Mouse (Mus musculus): ENCODE results near the gene Foxn3. TPM values are rescaled to one million over a fixed set of nuclear protein-coding genes. Genes with fewer than 3 reads are reported as not detected.
A peak's percentile ranks its signal among the peaks of the same experiment; 100 is the strongest.

The Foxn3 gene
- polyA plus RNA-seq, 1 experiment from 2014 or later: 66.4 TPM

DNA sequence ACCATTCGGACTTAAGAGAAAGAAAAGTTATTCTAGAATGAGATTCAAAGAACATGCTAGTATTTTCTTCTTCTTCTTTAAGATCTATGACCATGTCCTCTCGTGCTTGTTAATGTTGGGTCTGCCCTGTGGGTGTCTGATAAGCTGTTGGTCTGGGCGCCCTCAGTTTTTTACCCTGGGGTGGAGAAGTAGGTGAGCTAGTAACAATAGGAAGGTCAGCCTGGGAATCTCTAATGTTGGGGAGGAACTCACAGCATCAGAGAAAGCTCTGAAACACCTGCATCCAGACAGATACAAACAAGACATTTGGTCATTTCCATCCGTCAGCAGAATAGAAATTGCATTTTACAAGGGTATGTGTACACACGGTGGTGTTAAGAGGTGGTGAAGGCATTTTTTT lies 343.6 kb downstream of the Foxn3 start:
- Histone ChIP-seq H3K9me3 (replicated peaks; ENCODE audit: control insufficient read depth, low read length, poor library complexity, severe bottlenecking) (no peaks in the 10 kb centered on the region), H3K4me1 (ENCODE audit: control insufficient read depth, insufficient read depth, low read length) (peaks cover 46% of the 10 kb centered on the region), H3K27me3 (ENCODE audit: control insufficient read depth, insufficient read depth, low read depth, low read length) (no peaks in the 10 kb centered on the region), H3K9ac (ENCODE audit: low read depth, low read length) (no peak overlapping the region), H3K27ac (ENCODE audit: low read length) (peak overlapping the region; percentile 65), H3K4me2 (ENCODE audit: low read length) (peak overlapping the region; percentile 9; the same call in 1 of the 2 replicates), H3K4me3 (ENCODE audit: low read depth, low read length) (no peak overlapping the region), H3K36me3 (ENCODE audit: control insufficient read depth, insufficient read depth, low read length) (no peaks in the 10 kb centered on the region)
- WGBS: 18% methylated on average over 5 of the region's 5 CpGs
- no peak for ATAC-seq

DNA sequence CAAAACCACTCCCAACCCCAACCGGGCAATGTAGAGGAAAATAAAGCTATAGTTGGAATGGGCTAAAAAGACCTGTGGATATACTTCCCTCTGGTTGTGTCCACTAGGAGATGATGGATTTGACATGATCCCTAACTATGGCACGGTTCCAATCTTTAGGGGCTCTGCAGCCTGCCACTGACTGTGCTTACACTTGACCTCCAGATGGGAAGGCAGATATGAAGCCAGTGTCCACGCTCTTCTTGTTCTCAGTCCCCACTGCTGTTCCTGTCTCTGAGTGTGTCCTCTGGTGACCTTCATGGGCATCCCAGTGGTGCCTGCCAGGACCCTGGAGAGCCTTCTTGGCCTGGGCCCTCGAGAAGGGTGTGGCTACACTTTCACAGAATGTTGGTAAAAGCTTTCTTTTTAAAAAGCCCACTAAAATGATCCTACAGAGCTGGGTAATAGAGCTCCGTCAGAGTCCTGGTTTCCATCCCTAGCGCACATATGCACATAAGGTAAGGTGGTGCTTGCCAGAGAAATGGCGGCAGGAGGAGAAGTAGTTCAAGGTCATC lies 346.2 kb downstream of the Foxn3 start:
- H3K27ac ChIP-seq (ENCODE audit: low read length): no peak overlapping the region
- no peaks in the 10 kb centered on the region for H3K9me3 ChIP-seq (replicated peaks; ENCODE audit: control insufficient read depth, low read length, poor library complexity, severe bottlenecking)
- H3K9ac ChIP-seq (ENCODE audit: low read depth, low read length): no peak overlapping the region
- H3K4me3 ChIP-seq (ENCODE audit: low read depth, low read length): no peak overlapping the region
- H3K27me3 ChIP-seq (ENCODE audit: control insufficient read depth, insufficient read depth, low read depth, low read length): no peaks in the 10 kb centered on the region
- H3K4me1 ChIP-seq (ENCODE audit: control insufficient read depth, insufficient read depth, low read length): peaks cover 49% of the 10 kb centered on the region
- no peak for ATAC-seq
- no peaks in the 10 kb centered on the region for H3K36me3 ChIP-seq (ENCODE audit: control insufficient read depth, insufficient read depth, low read length)
- no peak overlapping the region for H3K4me2 ChIP-seq (ENCODE audit: low read length)
- WGBS: 90% methylated on average over 7 of the region's 7 CpGs

DNA sequence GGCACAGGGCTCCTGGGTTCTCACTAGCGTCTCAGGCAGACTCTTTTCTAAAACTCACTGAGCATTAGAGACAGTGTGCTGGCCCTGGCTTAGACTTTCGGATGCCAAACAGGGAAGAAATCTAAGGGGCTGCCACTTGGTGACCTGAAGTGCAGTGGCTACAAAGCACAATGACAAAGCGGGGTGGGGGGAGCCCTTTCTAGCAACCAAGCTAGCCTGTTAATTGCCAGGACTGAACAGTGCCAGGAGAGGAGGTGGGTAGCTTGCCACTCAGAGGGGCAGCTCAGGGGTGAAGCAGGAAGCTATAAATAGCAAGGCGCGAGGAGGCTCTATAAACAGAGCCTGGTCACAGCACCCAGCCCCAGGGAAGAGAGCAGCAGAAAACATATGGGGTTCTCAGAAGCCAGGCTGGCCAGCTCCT lies 347.0 kb downstream of the Foxn3 start:
- no peaks in the 10 kb centered on the region for H3K9me3 ChIP-seq (replicated peaks; ENCODE audit: control insufficient read depth, low read length, poor library complexity, severe bottlenecking)
- ATAC-seq: no peak
- H3K4me2 ChIP-seq (ENCODE audit: low read length): no peak overlapping the region
- no peak overlapping the region for H3K4me3 ChIP-seq (ENCODE audit: low read depth, low read length)
- WGBS: 48% methylated on average over 5 of the region's 5 CpGs
- no peaks in the 10 kb centered on the region for H3K36me3 ChIP-seq (ENCODE audit: control insufficient read depth, insufficient read depth, low read length)
- peaks cover 47% of the 10 kb centered on the region for H3K4me1 ChIP-seq (ENCODE audit: control insufficient read depth, insufficient read depth, low read length)
- H3K27me3 ChIP-seq (ENCODE audit: control insufficient read depth, insufficient read depth, low read depth, low read length): no peaks in the 10 kb centered on the region
- no peak overlapping the region for H3K27ac ChIP-seq (ENCODE audit: low read length)
- H3K9ac ChIP-seq (ENCODE audit: low read depth, low read length): no peak overlapping the region

DNA sequence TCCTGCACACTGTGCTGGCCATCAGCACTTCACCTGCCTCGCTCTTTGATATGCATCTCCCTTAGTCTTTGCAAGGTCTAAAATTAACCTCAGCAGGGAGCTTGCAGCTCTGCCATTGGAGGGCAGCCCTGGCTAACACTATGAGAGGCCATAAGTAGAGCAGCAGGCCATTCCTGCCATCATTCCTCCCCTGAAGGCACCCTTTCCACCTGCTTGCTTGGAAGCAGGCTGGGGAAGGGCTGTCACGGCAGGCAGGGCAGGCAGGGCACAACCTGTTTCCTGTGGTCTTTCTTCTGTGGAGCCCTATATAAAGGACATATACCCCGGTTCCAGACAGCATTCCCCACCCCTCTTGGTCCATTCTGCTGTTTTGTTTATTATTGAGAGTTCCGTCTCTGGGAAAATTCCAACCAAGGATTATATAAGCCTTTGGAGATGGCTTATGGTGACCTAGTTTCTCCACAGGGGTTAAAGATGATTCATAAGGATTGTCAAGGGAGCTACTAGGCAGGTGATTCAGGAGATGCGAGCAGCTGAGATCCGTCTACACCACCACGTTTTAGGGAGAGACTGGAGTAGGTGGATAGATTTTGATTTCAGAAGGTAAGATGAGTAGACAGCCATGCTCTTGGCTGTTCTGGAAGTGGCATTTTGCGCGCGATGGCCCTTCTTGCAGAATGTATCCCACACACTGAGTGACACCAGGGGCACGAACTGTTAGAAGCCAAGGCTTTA lies 347.7 kb downstream of the Foxn3 start:
- H3K27ac ChIP-seq (ENCODE audit: low read length): no peak overlapping the region
- H3K4me2 ChIP-seq (ENCODE audit: low read length): no peak overlapping the region
- no peak overlapping the region for H3K4me3 ChIP-seq (ENCODE audit: low read depth, low read length)
- WGBS: 47% methylated on average over 11 of the region's 11 CpGs
- H3K27me3 ChIP-seq (ENCODE audit: control insufficient read depth, insufficient read depth, low read depth, low read length): no peaks in the 10 kb centered on the region
- H3K4me1 ChIP-seq (ENCODE audit: control insufficient read depth, insufficient read depth, low read length): peaks cover 40% of the 10 kb centered on the region
- H3K9ac ChIP-seq (ENCODE audit: low read depth, low read length): no peak overlapping the region
- H3K36me3 ChIP-seq (ENCODE audit: control insufficient read depth, insufficient read depth, low read length): no peaks in the 10 kb centered on the region
- H3K9me3 ChIP-seq (replicated peaks; ENCODE audit: control insufficient read depth, low read length, poor library complexity, severe bottlenecking): no peaks in the 10 kb centered on the region
- no peak for ATAC-seq

DNA sequence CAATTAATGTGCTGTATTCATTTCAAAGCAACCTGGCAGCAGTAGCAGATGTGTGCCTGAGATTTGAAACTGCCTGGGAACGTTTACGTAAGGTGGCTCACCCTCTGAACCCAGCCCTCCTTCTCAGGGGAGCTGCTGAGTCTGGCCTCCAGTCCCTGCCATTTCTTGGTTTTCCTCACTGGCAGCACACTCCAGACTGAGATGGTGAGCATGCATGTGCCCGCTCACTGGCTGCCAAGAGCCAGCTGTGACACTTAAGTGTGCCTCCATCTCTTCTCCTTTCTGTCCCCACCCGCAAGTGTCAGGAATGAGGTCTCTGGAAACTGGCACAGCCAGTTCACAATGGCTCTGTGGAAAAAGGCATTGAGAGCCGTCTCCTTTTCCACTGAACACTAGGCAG lies 349.3 kb downstream of the Foxn3 start:
- no peaks in the 10 kb centered on the region for H3K9me3 ChIP-seq (replicated peaks; ENCODE audit: control insufficient read depth, low read length, poor library complexity, severe bottlenecking)
- ATAC-seq: no peak
- whole genome bisulfite sequencing: 65% methylated on average over 5 of the region's 5 CpGs
- H3K27me3 ChIP-seq (ENCODE audit: control insufficient read depth, insufficient read depth, low read depth, low read length): no peaks in the 10 kb centered on the region
- no peak overlapping the region for H3K9ac ChIP-seq (ENCODE audit: low read depth, low read length)
- peaks cover 28% of the 10 kb centered on the region for H3K4me1 ChIP-seq (ENCODE audit: control insufficient read depth, insufficient read depth, low read length)
- H3K36me3 ChIP-seq (ENCODE audit: control insufficient read depth, insufficient read depth, low read length): no peaks in the 10 kb centered on the region
- no peak overlapping the region for H3K27ac ChIP-seq (ENCODE audit: low read length)
- H3K4me2 ChIP-seq (ENCODE audit: low read length): no peak overlapping the region
- H3K4me3 ChIP-seq (ENCODE audit: low read depth, low read length): no peak overlapping the region

DNA sequence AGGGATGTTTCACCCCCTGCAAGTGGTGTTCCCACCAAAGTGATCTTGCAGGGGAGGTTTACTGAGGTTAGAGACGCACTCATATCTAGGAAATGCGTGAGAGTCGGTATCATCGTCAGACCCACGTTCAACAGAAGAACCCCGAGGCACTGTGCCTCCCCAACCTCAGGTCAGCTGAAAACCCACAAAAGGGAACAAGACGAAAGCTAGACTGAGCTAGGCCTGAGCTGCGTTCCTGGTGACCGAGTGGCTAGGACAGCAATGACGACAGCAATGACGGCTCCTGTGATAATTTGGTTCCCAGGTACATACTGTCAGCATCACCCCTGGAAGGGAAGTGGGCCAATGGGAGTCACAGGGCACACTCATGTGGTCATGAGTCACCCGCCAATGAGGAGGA lies 350.2 kb downstream of the Foxn3 start:
- Histone ChIP-seq H3K36me3 (ENCODE audit: control insufficient read depth, insufficient read depth, low read length) (no peaks in the 10 kb centered on the region), H3K4me1 (ENCODE audit: control insufficient read depth, insufficient read depth, low read length) (peaks cover 26% of the 10 kb centered on the region), H3K9ac (ENCODE audit: low read depth, low read length) (no peak overlapping the region), H3K4me2 (ENCODE audit: low read length) (no peak overlapping the region), H3K27me3 (ENCODE audit: control insufficient read depth, insufficient read depth, low read depth, low read length) (no peaks in the 10 kb centered on the region), H3K27ac (ENCODE audit: low read length) (no peak overlapping the region), H3K9me3 (replicated peaks; ENCODE audit: control insufficient read depth, low read length, poor library complexity, severe bottlenecking) (no peaks in the 10 kb centered on the region), H3K4me3 (ENCODE audit: low read depth, low read length) (no peak overlapping the region)
- ATAC-seq: no peak
- 95% methylated on average over 12 of the region's 12 CpGs for WGBS

DNA sequence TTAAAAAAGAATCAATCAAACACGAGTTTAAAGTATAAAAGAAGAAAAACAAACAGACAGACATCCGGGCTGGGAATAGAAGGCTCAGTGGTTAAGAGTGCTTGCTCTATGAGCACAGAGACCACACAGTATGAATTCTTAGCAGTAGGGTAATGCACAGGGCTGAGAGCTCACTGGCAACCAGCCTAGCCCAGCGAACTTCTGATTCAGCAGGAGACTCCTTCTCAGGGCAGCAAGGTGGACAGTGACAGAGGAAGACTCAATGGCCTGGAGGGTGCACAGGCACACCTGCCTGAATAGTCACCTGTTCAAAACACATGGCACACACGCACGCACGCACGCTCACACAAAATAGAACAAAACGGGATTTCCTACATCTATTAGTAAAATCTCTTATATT lies 353.6 kb downstream of the Foxn3 start:
- Histone ChIP-seq H3K27ac (ENCODE audit: low read length) (no peak overlapping the region), H3K4me2 (ENCODE audit: low read length) (no peak overlapping the region), H3K9ac (ENCODE audit: low read depth, low read length) (no peak overlapping the region), H3K4me3 (ENCODE audit: low read depth, low read length) (no peak overlapping the region), H3K36me3 (ENCODE audit: control insufficient read depth, insufficient read depth, low read length) (no peaks in the 10 kb centered on the region), H3K27me3 (ENCODE audit: control insufficient read depth, insufficient read depth, low read depth, low read length) (no peaks in the 10 kb centered on the region), H3K4me1 (ENCODE audit: control insufficient read depth, insufficient read depth, low read length) (peaks cover 7% of the 10 kb centered on the region; the same call in 1 of the 2 replicates), H3K9me3 (replicated peaks; ENCODE audit: control insufficient read depth, low read length, poor library complexity, severe bottlenecking) (no peaks in the 10 kb centered on the region)
- WGBS: 79% methylated on average over 8 of the region's 8 CpGs
- ATAC-seq: no peak

DNA sequence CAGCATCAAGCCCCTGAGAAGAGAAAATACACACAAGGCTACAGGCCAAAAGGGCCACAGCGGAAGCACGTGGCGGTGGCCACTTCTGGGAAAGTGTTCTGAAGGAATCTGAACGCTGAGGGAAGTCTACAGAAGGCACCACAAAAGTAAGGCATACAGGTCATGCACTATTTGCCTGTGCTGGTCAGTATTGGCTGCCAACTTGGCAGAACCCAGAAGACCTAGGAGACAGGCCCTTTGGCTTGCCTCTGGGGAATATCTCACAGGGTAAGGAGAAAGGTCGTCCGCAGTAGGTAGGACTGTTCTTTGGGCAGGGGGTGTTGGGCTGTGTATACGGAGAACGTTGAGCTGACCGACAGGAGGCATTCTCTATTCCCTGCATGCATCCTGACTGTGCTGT lies 355.1 kb downstream of the Foxn3 start:
- WGBS: 87% methylated on average over 9 of the region's 9 CpGs

DNA sequence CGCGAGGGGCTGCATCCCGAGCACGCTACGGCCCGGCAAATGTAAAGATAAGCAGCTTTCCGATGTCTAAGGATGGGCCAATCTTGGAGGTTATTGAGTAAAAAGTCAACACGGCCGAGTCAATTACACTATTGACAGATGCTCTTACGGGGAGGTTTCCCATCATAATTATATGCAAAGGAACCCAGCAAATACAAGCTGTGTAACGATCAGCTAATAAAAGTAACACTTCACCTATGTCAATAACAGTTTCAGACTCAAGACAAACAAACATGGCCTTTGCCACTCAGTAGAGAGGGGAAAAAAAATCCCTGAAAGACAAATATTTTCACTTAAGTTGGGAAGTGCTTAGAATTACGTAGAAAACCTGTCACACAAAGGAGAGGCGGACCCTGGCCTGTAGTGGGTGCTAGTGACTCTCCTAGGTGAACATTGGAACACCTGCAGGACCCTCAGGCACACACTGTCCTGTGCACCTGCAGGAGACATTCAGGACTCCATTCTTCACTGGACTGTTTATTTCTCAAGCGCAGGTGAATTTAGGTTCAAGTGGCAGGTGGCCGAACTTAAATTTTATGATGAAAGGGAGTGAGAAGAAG lies 356.3 kb downstream of the Foxn3 start:
- H3K4me1 ChIP-seq (ENCODE audit: control insufficient read depth, insufficient read depth, low read length): peaks cover 3% of the 10 kb centered on the region; the same call in 1 of the 2 replicates
- no peaks in the 10 kb centered on the region for H3K27me3 ChIP-seq (ENCODE audit: control insufficient read depth, insufficient read depth, low read depth, low read length)
- H3K27ac ChIP-seq (ENCODE audit: low read length): no peak overlapping the region
- H3K4me2 ChIP-seq (ENCODE audit: low read length): no peak overlapping the region
- ATAC-seq: no peak
- H3K9ac ChIP-seq (ENCODE audit: low read depth, low read length): no peak overlapping the region
- no peak overlapping the region for H3K4me3 ChIP-seq (ENCODE audit: low read depth, low read length)
- no peaks in the 10 kb centered on the region for H3K9me3 ChIP-seq (replicated peaks; ENCODE audit: control insufficient read depth, low read length, poor library complexity, severe bottlenecking)
- 80% methylated on average over 15 of the region's 15 CpGs for WGBS
- H3K36me3 ChIP-seq (ENCODE audit: control insufficient read depth, insufficient read depth, low read length): no peaks in the 10 kb centered on the region

More for the DNA sequence above, 355.1 kb downstream of the Foxn3 start:
- H3K4me3 ChIP-seq (ENCODE audit: low read depth, low read length): no peak overlapping the region
- no peaks in the 10 kb centered on the region for H3K36me3 ChIP-seq (ENCODE audit: control insufficient read depth, insufficient read depth, low read length)
- H3K9me3 ChIP-seq (replicated peaks; ENCODE audit: control insufficient read depth, low read length, poor library complexity, severe bottlenecking): no peaks in the 10 kb centered on the region
- no peak overlapping the region for H3K9ac ChIP-seq (ENCODE audit: low read depth, low read length)
- H3K4me1 ChIP-seq (ENCODE audit: control insufficient read depth, insufficient read depth, low read length): peaks cover 3% of the 10 kb centered on the region; the same call in 1 of the 2 replicates
- no peak overlapping the region for H3K4me2 ChIP-seq (ENCODE audit: low read length)
- H3K27me3 ChIP-seq (ENCODE audit: control insufficient read depth, insufficient read depth, low read depth, low read length): no peaks in the 10 kb centered on the region
- no peak overlapping the region for H3K27ac ChIP-seq (ENCODE audit: low read length)
- no peak for ATAC-seq

Data from midbrain, embryonic 16.5 days (tissue).